Mouse (Mus musculus): ENCODE results near the gene Lbx2. TPM values are rescaled to one million over a fixed set of nuclear protein-coding genes. Genes with fewer than 3 reads are reported as not detected.

The Lbx2 gene
- polyA plus RNA-seq, 1 experiment from 2014 or later: not detected

GRCm38 (mm10) chr6:83118369-83118768, 32.2 kb downstream of the Lbx2 start:
- Histone ChIP-seq H3K27me3 (replicated peaks) (no peaks in the 10 kb centered on the region), H3K4me3 (no peak overlapping the region), H3K9ac (no peak overlapping the region), H3K4me1 (peaks cover 67% of the 10 kb centered on the region), H3K27ac (no peak overlapping the region), H3K9me3 (no peaks in the 10 kb centered on the region), H3K4me2 (no peak overlapping the region), H3K36me3 (replicated peaks) (peaks cover 6% of the 10 kb centered on the region; the same call in 1 of the 2 replicates)
- 88% methylated on average over 11 of the region's 11 CpGs for WGBS
- ATAC-seq (replicated peaks): no peak

- 83% methylated on average over 14 of the region's 14 CpGs for WGBS
- no peak for ATAC-seq (replicated peaks)
- Histone ChIP-seq H3K4me1 (peaks cover 71% of the 10 kb centered on the region), H3K36me3 (replicated peaks) (peaks cover 6% of the 10 kb centered on the region; the same call in 1 of the 2 replicates), H3K27me3 (replicated peaks) (no peaks in the 10 kb centered on the region), H3K4me2 (peak overlapping the region; percentile 86; the same call in 1 of the 2 replicates), H3K4me3 (no peak overlapping the region), H3K9ac (no peak overlapping the region), H3K9me3 (no peaks in the 10 kb centered on the region), H3K27ac (no peak overlapping the region)
These were observed 32.9 kb downstream of the Lbx2 start for GRCm38 (mm10) chr6:83118825-83119733.

GRCm38 (mm10) chr6:83119734-83120051, 33.5 kb downstream of the Lbx2 start:
- Histone ChIP-seq H3K9ac (peak overlapping the region; percentile 78; the same call in 1 of the 2 replicates), H3K27ac (peak overlapping the region; percentile 1; the same call in 1 of the 2 replicates), H3K4me1 (peaks cover 73% of the 10 kb centered on the region), H3K9me3 (no peaks in the 10 kb centered on the region), H3K36me3 (replicated peaks) (peaks cover 6% of the 10 kb centered on the region; the same call in 1 of the 2 replicates), H3K27me3 (replicated peaks) (no peaks in the 10 kb centered on the region), H3K4me3 (peak overlapping the region; percentile 63), H3K4me2 (peak overlapping the region; percentile 86)
- 54% methylated on average over 7 of the region's 7 CpGs for WGBS
- ATAC-seq (replicated peaks): no peak

DNA sequence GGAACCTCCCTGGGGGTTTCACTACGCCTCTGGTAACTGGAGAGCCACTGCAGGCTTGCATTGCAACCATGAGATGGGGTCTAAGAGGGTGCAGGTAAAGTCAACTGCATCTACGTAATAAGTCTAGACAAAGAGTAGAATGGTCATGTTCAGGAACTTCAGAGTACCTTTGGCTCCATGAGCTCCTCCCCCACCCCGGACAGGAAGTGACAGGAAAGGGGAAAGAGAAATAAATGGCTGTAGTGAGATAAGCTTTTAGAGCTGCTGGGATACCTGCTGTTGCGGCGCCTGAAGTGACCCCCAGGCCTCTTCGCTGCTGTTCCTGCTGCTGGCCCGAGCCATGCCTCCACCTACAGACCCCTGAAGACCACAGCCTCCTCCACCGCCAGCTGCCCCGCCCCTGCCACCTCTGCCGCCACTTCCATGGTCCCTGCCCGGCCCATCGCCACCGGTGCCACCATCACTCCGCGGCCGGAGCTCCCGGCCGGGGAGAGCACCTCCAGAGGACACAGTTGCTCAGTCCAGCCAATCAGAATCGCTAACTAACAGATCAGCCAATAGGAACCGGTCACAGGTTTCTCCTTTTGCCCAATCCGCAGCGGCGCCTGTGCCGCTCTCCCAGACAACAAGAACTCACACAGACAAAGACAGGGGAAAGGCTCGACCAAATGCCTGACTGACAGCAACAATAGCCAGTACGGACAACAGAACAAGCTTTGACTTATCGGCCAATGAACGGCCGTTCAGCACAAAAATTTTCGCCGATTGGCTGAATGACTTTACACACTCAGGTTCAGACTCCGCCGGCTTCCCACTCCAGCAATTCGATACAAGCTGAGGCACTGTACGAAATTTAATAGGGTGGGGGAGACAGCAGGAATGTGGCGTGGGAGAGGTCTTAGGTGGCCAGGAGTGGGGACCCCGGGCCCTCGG, 35.0 kb downstream of the Lbx2 start, which contains the start of gene Wbp1:
TSS of gene Wbp1 (minus strand) at position 630 of the 933 bp plus-strand sequence.
- H3K27me3 ChIP-seq (replicated peaks): no peaks in the 10 kb centered on the region
- under 1% methylated on average over 38 of the region's 38 CpGs for WGBS
- H3K27ac ChIP-seq: peak within 1 kb of the TSS; percentile 93
- peak within 1 kb of the TSS; percentile 63 for H3K4me3 ChIP-seq
- H3K9ac ChIP-seq: peak within 1 kb of the TSS; percentile 78
- H3K9me3 ChIP-seq: no peaks in the 10 kb centered on the region
- H3K36me3 ChIP-seq (replicated peaks): peaks cover 6% of the 10 kb centered on the region; the same call in 1 of the 2 replicates
- H3K4me1 ChIP-seq: peaks cover 71% of the 10 kb centered on the region
- H3K4me2 ChIP-seq: peak within 1 kb of the TSS; percentile 94
- ATAC-seq (replicated peaks): peak; percentile 95

DNA sequence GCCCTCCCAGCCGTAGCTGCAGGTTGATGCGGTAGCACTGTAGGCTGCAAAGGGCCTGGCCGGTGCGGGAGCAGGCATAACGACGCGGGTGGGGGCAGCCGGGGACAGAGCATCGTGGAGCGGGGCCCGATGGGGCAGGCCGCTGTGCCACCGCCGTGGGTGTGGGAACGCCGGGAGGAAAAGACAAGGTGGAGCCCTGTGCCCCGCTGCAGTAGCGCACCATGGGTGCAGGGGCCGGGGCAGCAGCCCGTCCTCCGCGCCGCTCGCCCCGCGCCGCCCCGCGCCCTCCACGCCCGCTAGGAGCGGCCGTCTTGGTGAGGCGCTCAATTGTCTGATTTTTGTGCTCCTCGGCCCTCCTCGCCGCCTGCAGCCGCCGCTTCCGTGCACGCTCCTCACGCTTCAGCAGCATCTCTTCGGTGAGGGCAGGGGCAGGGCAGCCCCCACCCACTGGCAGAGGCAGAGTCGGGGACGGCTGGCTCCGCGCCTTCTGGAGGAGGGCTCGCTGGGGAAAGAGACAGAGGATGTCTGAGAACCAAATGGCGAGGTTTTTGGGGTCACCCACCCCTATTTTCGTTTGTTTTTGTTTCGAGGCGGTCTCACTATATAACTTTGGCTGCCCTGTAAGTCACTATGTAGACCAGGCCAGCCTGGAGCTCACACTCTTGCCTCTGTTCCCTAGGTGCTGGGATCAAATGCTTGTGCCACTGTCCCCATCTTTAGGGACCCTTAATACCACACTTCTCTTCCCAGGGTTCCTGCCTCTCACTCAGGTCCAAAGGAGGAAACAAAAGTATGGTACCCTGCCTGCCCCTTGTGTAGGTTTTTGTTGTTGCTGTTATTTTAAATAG, 35.9 kb downstream of the Lbx2 start:
- H3K4me1 ChIP-seq: peaks cover 62% of the 10 kb centered on the region
- H3K27me3 ChIP-seq (replicated peaks): no peaks in the 10 kb centered on the region
- peak overlapping the region; percentile 63 for H3K4me3 ChIP-seq
- ATAC-seq (replicated peaks): peak; percentile 5
- peak overlapping the region; percentile 93 for H3K27ac ChIP-seq
- no peaks in the 10 kb centered on the region for H3K9me3 ChIP-seq
- H3K4me2 ChIP-seq: peak overlapping the region; percentile 94
- peaks cover 6% of the 10 kb centered on the region; the same call in 1 of the 2 replicates for H3K36me3 ChIP-seq (replicated peaks)
- H3K9ac ChIP-seq: peak overlapping the region; percentile 69
- WGBS: under 1% methylated on average over 52 of the region's 52 CpGs

GRCm38 (mm10) chr6:83122961-83123360, 36.8 kb downstream of the Lbx2 start:
- no peak overlapping the region for H3K9ac ChIP-seq
- 78% methylated on average over 5 of the region's 5 CpGs for WGBS

DNA sequence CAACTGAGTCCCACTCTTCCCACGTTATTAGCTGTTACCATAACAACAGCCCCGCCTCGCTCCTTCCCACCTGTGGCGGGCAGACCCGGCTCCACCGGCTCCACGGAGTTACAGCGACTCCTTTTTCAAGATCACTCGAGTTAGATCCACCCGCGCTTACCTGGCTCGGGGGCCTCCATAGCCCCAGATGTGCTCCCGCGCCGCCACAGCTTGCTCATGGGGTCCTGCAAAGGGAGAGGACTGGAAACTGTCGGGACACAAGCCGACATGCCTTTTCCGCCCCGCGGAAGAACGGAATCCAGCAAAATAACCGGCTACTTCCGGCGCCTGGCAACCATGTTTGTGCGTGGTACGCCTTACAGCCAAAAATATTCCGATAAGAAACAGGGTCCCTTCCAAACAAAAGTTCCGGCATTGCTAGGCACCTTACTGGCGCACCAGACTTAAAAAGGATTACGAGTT, 38.7 kb downstream of the Lbx2 start:
- Histone ChIP-seq H3K27me3 (replicated peaks) (no peaks in the 10 kb centered on the region), H3K27ac (peak overlapping the region; percentile 64), H3K4me3 (peak overlapping the region; percentile 89), H3K36me3 (replicated peaks) (no peaks in the 10 kb centered on the region), H3K9me3 (no peaks in the 10 kb centered on the region), H3K4me1 (peaks cover 39% of the 10 kb centered on the region), H3K9ac (peak overlapping the region; percentile 58), H3K4me2 (peak overlapping the region; percentile 73)
- WGBS: under 1% methylated on average over 30 of the region's 30 CpGs
- ATAC-seq (replicated peaks): peak; percentile 7

More at GRCm38 (mm10) chr6:83122961-83123360, 36.8 kb downstream of the Lbx2 start:
- peak overlapping the region; percentile 94 for H3K4me2 ChIP-seq
- 0 out of 2 replicates have a peak, but pooled peaks cover 2% of the 10 kb centered on the region for H3K36me3 ChIP-seq (replicated peaks)
- ATAC-seq (replicated peaks): no peak
- no peak overlapping the region for H3K4me3 ChIP-seq
- H3K9me3 ChIP-seq: no peaks in the 10 kb centered on the region
- no peaks in the 10 kb centered on the region for H3K27me3 ChIP-seq (replicated peaks)
- peaks cover 55% of the 10 kb centered on the region for H3K4me1 ChIP-seq
- H3K27ac ChIP-seq: no peak overlapping the region

DNA sequence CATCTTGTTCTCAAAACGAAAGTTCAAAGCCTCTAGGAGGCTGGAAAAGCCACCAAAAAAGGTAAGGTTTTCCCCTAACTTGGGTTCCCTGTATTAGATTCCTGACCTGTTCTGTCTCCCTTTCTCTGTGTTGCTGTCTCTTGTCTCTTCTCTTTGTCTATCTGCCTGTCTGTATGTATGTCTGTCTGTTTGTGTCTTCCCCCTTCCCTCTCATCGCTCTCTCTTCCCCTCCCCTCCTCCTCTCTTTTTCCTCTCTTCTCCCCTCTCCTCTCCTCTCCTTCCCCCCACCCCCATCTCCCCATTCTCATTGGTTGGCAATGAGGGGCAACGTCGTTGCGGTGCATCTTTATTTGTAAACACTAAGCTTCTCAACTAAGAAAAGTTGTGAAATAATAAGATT, 39.2 kb downstream of the Lbx2 start, which contains the start of gene Ino80b:
TSS of gene Ino80b (minus strand) at position 101 of the 400 bp plus-strand sequence.
- peak within 1 kb of the TSS; percentile 58 for H3K9ac ChIP-seq
- peak within 1 kb of the TSS; percentile 89 for H3K4me3 ChIP-seq
- H3K36me3 ChIP-seq (replicated peaks): no peaks in the 10 kb centered on the region
- peak within 1 kb of the TSS; percentile 64 for H3K27ac ChIP-seq
- no peaks in the 10 kb centered on the region for H3K9me3 ChIP-seq
- ATAC-seq (replicated peaks): no peak
- H3K27me3 ChIP-seq (replicated peaks): no peaks in the 10 kb centered on the region
- H3K4me2 ChIP-seq: peak within 1 kb of the TSS; percentile 73
- peaks cover 34% of the 10 kb centered on the region for H3K4me1 ChIP-seq
- WGBS: 22% methylated on average over 5 of the region's 5 CpGs

- Histone ChIP-seq H3K4me1 (peaks cover 23% of the 10 kb centered on the region), H3K27me3 (replicated peaks) (no peaks in the 10 kb centered on the region), H3K27ac (no peak overlapping the region), H3K36me3 (replicated peaks) (no peaks in the 10 kb centered on the region), H3K4me2 (no peak overlapping the region), H3K4me3 (no peak overlapping the region), H3K9ac (no peak overlapping the region), H3K9me3 (no peaks in the 10 kb centered on the region)
- WGBS: 96% methylated on average over 5 of the region's 5 CpGs
- no peak for ATAC-seq (replicated peaks)
These were observed 41.3 kb downstream of the Lbx2 start for GRCm38 (mm10) chr6:83127419-83127818.

DNA sequence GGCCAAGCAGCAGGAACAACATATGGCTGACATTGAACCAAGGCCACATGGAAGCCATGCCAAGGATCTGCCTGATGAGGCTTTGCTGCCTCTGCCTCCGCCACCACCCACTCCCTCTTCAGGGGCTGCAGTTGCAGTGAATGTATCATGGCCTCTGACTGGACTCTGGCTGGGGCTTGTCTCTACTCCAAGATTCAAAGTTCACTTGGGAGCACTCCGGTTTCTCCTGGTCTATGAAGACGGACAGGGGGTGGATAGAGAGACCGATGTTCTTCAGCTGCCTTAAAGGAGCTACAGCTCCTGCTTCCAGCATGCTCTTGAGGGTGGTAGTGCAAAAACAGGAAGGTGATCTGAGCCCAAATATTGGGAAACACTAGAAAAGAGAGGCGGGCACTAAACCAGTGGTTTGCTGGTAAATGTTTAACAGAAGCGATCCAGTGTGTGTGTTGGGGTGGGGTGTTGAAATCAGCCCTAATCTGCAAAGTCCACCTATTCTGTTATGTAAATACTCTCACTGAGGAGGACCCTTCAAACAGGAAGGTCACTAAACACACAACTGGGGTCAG, 45.4 kb downstream of the Lbx2 start:
- H3K9ac ChIP-seq: no peak overlapping the region
- 82% methylated on average over 6 of the region's 6 CpGs for WGBS
- H3K27ac ChIP-seq: no peak overlapping the region
- H3K27me3 ChIP-seq (replicated peaks): peaks cover 6% of the 10 kb centered on the region; the same call in 1 of the 2 replicates
- no peak overlapping the region for H3K4me3 ChIP-seq
- H3K4me1 ChIP-seq: peaks cover 9% of the 10 kb centered on the region
- no peak for ATAC-seq (replicated peaks)
- no peak overlapping the region for H3K4me2 ChIP-seq
- H3K9me3 ChIP-seq: no peaks in the 10 kb centered on the region
- no peaks in the 10 kb centered on the region for H3K36me3 ChIP-seq (replicated peaks)

All from midbrain, embryonic 15.5 days (tissue).